Mouse (Mus musculus): ENCODE data around the gene Ttf1.

DNA sequence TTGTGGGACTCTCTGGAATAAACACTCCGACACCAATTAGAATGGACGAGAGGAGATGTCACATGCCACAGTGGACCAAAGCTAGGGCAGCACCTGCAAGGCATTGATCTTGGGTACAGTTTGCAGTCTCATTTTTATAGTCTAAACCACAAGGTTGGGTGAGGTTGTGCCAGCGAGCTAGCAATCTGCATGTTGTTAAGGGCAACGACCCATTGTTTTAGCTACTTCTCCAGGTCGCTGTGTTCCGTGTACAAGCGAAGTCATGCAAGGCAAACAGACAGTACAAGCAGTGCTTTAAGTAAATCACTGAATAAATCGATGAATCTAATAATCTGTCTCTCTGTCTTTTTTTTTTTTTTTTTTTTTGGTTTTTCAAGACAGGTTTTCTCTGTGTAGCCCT, 35.6 kb downstream of the Ttf1 start:
- TF ChIP-seq CTCF (IDR thresholded peaks at IDR 0.05; ENCODE audit: extremely low read depth, insufficient read depth, low read length) (no peak), POLR2A (IDR thresholded peaks at IDR 0.05; ENCODE audit: extremely low read depth, insufficient read depth, low read length) (no peak)

Measured in cortical plate, adult 2 months (tissue).